25 mouse cellular contexts compared by ENCODE assay signal in the genomic region with DNA sequence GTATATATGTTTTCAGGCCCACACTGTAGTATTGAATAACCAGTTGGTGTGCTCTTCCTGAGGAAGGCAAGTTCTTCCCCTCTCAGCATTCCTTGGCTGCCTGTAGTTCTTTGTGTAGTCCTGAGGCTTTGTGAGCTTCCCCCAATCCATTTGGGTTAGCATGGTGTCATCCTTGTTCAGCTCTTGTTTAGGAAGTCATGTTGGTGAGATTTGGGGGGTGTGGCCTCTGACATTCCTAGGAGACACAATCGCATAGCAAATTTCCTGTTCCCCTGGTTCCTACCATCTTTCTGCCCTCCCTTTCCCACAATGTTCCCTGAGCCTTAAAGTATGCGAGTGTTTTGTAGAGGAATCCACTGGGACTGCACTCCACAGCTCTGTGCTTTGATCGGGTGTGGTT. TPM values are rescaled to one million over a fixed set of nuclear protein-coding genes. Genes with fewer than 3 reads are reported as not detected.
DNase-seq lines count a peak whose midpoint lies in the region; ATAC-seq lines count a peak whose summit lies in the region.
"Had no signal": no experiment of that assay in that cellular context is flagged by ENCODE, and none has a peak within 500 bp of the region (broad histone marks: within the 10 kb centered on the region; RNA-seq: fewer than 3 reads in every experiment).

No protein-coding gene starts in this region.

- DNase-seq in midbrain, embryonic 11.5 days (ENCODE audit: low spot score, missing footprints) = peak; percentile 53
- DNase-seq in 3T3-L1 (ENCODE audit: low read depth, low spot score) = peak; percentile 15
- peak; percentile 97 for DNase-seq in R1 (ENCODE audit: low read depth, low spot score)
- DNase-seq: adrenal gland, adult 8-10 months; adrenal gland, postnatal 14 days; cerebellum, adult 11 months; cerebellum, adult 18-20 months; cerebellum, adult 8-10 months; cerebellum, adult 9-11 months; cerebellum, postnatal 14 days; cerebellum, postnatal 36 days; embryo, embryonic 11 days had no signal

- H3K27ac ChIP-seq in midbrain, embryonic 11.5 days (ENCODE audit: low read depth, low read length) = no peak overlapping the region
- no peak overlapping the region for H3K27ac ChIP-seq in midbrain, embryonic 16.5 days (ENCODE audit: low read length)
- H3K27ac ChIP-seq in hindbrain, embryonic 13.5 days = no peak overlapping the region
- H3K27ac ChIP-seq in hindbrain, embryonic 16.5 days (ENCODE audit: low read depth, low read length) = no peak overlapping the region
- H3K27ac ChIP-seq: embryonic facial prominence, embryonic 13.5 days; embryonic facial prominence, embryonic 15.5 days; forebrain, embryonic 10.5 days; forebrain, embryonic 12.5 days had no signal

- WGBS in midbrain, embryonic 11.5 days = 90% methylated on average over 3 of the region's 3 CpGs
- WGBS in midbrain, embryonic 16.5 days = 82% methylated on average over 3 of the region's 3 CpGs
- WGBS in hindbrain, embryonic 13.5 days = 91% methylated on average over 3 of the region's 3 CpGs
- 90% methylated on average over 3 of the region's 3 CpGs for WGBS in hindbrain, embryonic 16.5 days

- H3K4me1 ChIP-seq in midbrain, embryonic 11.5 days (ENCODE audit: control insufficient read depth, insufficient read depth, low read length) = peaks cover 4% of the 10 kb centered on the region; the same call in 1 of the 2 replicates
- H3K4me1 ChIP-seq in midbrain, embryonic 16.5 days (ENCODE audit: control insufficient read depth, insufficient read depth, low read length) = no peaks in the 10 kb centered on the region
- H3K4me1 ChIP-seq in hindbrain, embryonic 13.5 days (replicated peaks) = no peaks in the 10 kb centered on the region; the same call in 1 of the 2 replicates
- H3K4me1 ChIP-seq in hindbrain, embryonic 16.5 days (ENCODE audit: control insufficient read depth, insufficient read depth, low read depth, low read length) = no peaks in the 10 kb centered on the region
- H3K4me1 ChIP-seq: embryonic facial prominence, embryonic 13.5 days had no signal

- no peaks in the 10 kb centered on the region for H3K36me3 ChIP-seq in midbrain, embryonic 11.5 days (ENCODE audit: control insufficient read depth, insufficient read depth, low read length)
- H3K36me3 ChIP-seq in midbrain, embryonic 16.5 days (ENCODE audit: control insufficient read depth, insufficient read depth, low read length) = no peaks in the 10 kb centered on the region
- H3K36me3 ChIP-seq in hindbrain, embryonic 13.5 days = no peaks in the 10 kb centered on the region
- no peaks in the 10 kb centered on the region for H3K36me3 ChIP-seq in hindbrain, embryonic 16.5 days (ENCODE audit: control insufficient read depth, insufficient read depth, low read length)
- H3K36me3 ChIP-seq: embryonic facial prominence, embryonic 13.5 days; embryonic facial prominence, embryonic 15.5 days; forebrain, embryonic 10.5 days; forebrain, embryonic 12.5 days; G1E had no signal

- H3K9me3 ChIP-seq in midbrain, embryonic 11.5 days (ENCODE audit: control insufficient read depth, low read length) = peaks cover 2% of the 10 kb centered on the region; the same call in 1 of the 2 replicates
- H3K9me3 ChIP-seq in midbrain, embryonic 16.5 days (replicated peaks; ENCODE audit: control insufficient read depth, low read length, poor library complexity, severe bottlenecking) = no peaks in the 10 kb centered on the region
- H3K9me3 ChIP-seq in hindbrain, embryonic 13.5 days = no peaks in the 10 kb centered on the region; the same call in 1 of the 2 replicates
- H3K9me3 ChIP-seq in hindbrain, embryonic 16.5 days (ENCODE audit: control insufficient read depth, low read length) = no peaks in the 10 kb centered on the region
- H3K9me3 ChIP-seq: embryonic facial prominence, embryonic 13.5 days; embryonic facial prominence, embryonic 15.5 days; forebrain, embryonic 10.5 days; forebrain, embryonic 12.5 days; G1E had no signal

- H3K9ac ChIP-seq in midbrain, embryonic 11.5 days (ENCODE audit: low read length) = no peak overlapping the region
- no peak overlapping the region for H3K9ac ChIP-seq in midbrain, embryonic 16.5 days (ENCODE audit: low read depth, low read length)
- no peak overlapping the region for H3K9ac ChIP-seq in hindbrain, embryonic 13.5 days
- H3K9ac ChIP-seq in hindbrain, embryonic 16.5 days (ENCODE audit: low read depth, low read length) = no peak overlapping the region
- H3K9ac ChIP-seq: embryonic facial prominence, embryonic 13.5 days; embryonic facial prominence, embryonic 15.5 days; forebrain, embryonic 12.5 days had no signal

- no peaks in the 10 kb centered on the region for H3K27me3 ChIP-seq in midbrain, embryonic 11.5 days (ENCODE audit: control insufficient read depth, insufficient read depth, low read length)
- H3K27me3 ChIP-seq in midbrain, embryonic 16.5 days (ENCODE audit: control insufficient read depth, insufficient read depth, low read depth, low read length) = no peaks in the 10 kb centered on the region
- no peaks in the 10 kb centered on the region for H3K27me3 ChIP-seq in hindbrain, embryonic 13.5 days
- no peaks in the 10 kb centered on the region for H3K27me3 ChIP-seq in hindbrain, embryonic 16.5 days (replicated peaks; ENCODE audit: control insufficient read depth, insufficient read depth, low read length)
- H3K27me3 ChIP-seq: embryonic facial prominence, embryonic 13.5 days; embryonic facial prominence, embryonic 15.5 days; forebrain, embryonic 12.5 days; Patski had no signal

- H3K4me2 ChIP-seq in midbrain, embryonic 11.5 days = no peak overlapping the region
- no peak overlapping the region for H3K4me2 ChIP-seq in midbrain, embryonic 16.5 days (ENCODE audit: low read length)
- H3K4me2 ChIP-seq in hindbrain, embryonic 13.5 days = no peak overlapping the region
- H3K4me2 ChIP-seq in hindbrain, embryonic 16.5 days (ENCODE audit: low read length) = no peak overlapping the region
- H3K4me2 ChIP-seq: embryonic facial prominence, embryonic 13.5 days; embryonic facial prominence, embryonic 15.5 days; forebrain, embryonic 12.5 days had no signal

- ATAC-seq in midbrain, embryonic 11.5 days (ENCODE audit: low FRiP score) = no peak
- ATAC-seq in midbrain, embryonic 16.5 days = no peak
- no peak for ATAC-seq in hindbrain, embryonic 13.5 days (ENCODE audit: low FRiP score)
- ATAC-seq in hindbrain, embryonic 16.5 days = no peak
- ATAC-seq: activated CD4-positive, CD25-positive, alpha-beta regulatory T cell, adult 4 months; forebrain, embryonic 14.5 days; forebrain, embryonic 16.5 days; Patski had no signal

- H3K4me3 ChIP-seq in midbrain, embryonic 11.5 days (ENCODE audit: low read depth, low read length) = no peak overlapping the region
- H3K4me3 ChIP-seq in midbrain, embryonic 16.5 days (ENCODE audit: low read depth, low read length) = no peak overlapping the region
- H3K4me3 ChIP-seq in hindbrain, embryonic 13.5 days = no peak overlapping the region
- no peak overlapping the region for H3K4me3 ChIP-seq in hindbrain, embryonic 16.5 days (ENCODE audit: low read length)
- H3K4me3 ChIP-seq: embryonic facial prominence, embryonic 13.5 days; embryonic facial prominence, embryonic 15.5 days; erythroblast, embryonic 14.5 days; forebrain, embryonic 10.5 days; forebrain, embryonic 12.5 days had no signal

RNA-seq across cellular contexts. Expression of a gene that starts 6.4 kb away (rescaled TPM):
- polyA plus RNA-seq in midbrain, embryonic 11.5 days (2014; fragmentation: Nextera tagmentation; extraction: Ambion mirVana) = 55.8 and 58.4 TPM in 2 replicates
- 44.5 and 45.1 TPM in 2 replicates for polyA plus RNA-seq in midbrain, embryonic 16.5 days (2015; fragmentation: Nextera tagmentation; extraction: Ambion mirVana)
- 36.8 and 40.7 TPM in 2 replicates for polyA plus RNA-seq in hindbrain, embryonic 13.5 days (2015; fragmentation: Nextera tagmentation; extraction: Ambion mirVana)
- polyA plus RNA-seq in hindbrain, embryonic 16.5 days (2015; fragmentation: Nextera tagmentation; extraction: Ambion mirVana) = 42.7 and 45.3 TPM in 2 replicates

Comparison
In these comparisons a context has a peak if more than half of its experiments do, and no peak if none do; other contexts are left out.
1. DNase-seq: peak in every context shown above with its lines; median percentile 97 in R1; 53 in midbrain, embryonic 11.5 days; 15 in 3T3-L1.